Mouse (Mus musculus): ENCODE measurements around the gene Tcea3.

Gene Tcea3

GRCm38 (mm10) chr4:136281611-136282010 lies 34.1 kb downstream of the Tcea3 start:
- 36% methylated on average over 9 of the region's 9 CpGs for WGBS

- WGBS, result 57% methylated on average over 10 of the region's 10 CpGs
Measured at GRCm38 (mm10) chr4:136282621-136283480, 35.3 kb downstream of the Tcea3 start.

GRCm38 (mm10) chr4:136283783-136284182 lies 36.3 kb downstream of the Tcea3 start:
- WGBS, result 20% methylated on average over 2 of the region's 2 CpGs

GRCm38 (mm10) chr4:136284455-136284854 lies 36.9 kb downstream of the Tcea3 start, which contains the start of gene Zfp46:
Gene Zfp46, plus strand, starts transcription at chr4:136284683.
- 5% methylated on average over 5 of the region's 5 CpGs for WGBS

- WGBS, result 2% methylated on average over 6 of the region's 6 CpGs
Measured at GRCm38 (mm10) chr4:136284891-136285290, 37.4 kb downstream of the Tcea3 start.

- WGBS, result under 1% methylated on average over 25 of the region's 25 CpGs
Measured at GRCm38 (mm10) chr4:136285348-136285810, 37.9 kb downstream of the Tcea3 start.

GRCm38 (mm10) chr4:136285811-136286371 lies 38.4 kb downstream of the Tcea3 start:
- WGBS, result under 1% methylated on average over 29 of the region's 29 CpGs

GRCm38 (mm10) chr4:136289918-136290780 lies 42.6 kb downstream of the Tcea3 start:
- 70% methylated on average over 66 of the region's 66 CpGs for WGBS

GRCm38 (mm10) chr4:136290781-136291595 lies 43.5 kb downstream of the Tcea3 start:
- WGBS, result 64% methylated on average over 39 of the region's 39 CpGs

- 84% methylated on average over 6 of the region's 6 CpGs for WGBS
Measured at GRCm38 (mm10) chr4:136291692-136292091, 44.2 kb downstream of the Tcea3 start.

GRCm38 (mm10) chr4:136295941-136296340 lies 48.4 kb downstream of the Tcea3 start:
- 64% methylated on average over 7 of the region's 7 CpGs for WGBS

- 85% methylated on average over 4 of the region's 4 CpGs for WGBS
Measured at GRCm38 (mm10) chr4:136302462-136302861, 54.9 kb downstream of the Tcea3 start.

GRCm38 (mm10) chr4:136304181-136304580 lies 56.7 kb downstream of the Tcea3 start:
- WGBS, result 56% methylated on average over 2 of the region's 2 CpGs

- 61% methylated on average over 2 of the region's 2 CpGs for WGBS
Measured at GRCm38 (mm10) chr4:136308355-136308754, 60.8 kb downstream of the Tcea3 start.

- 11% methylated on average over 11 of the region's 11 CpGs for WGBS
Measured at GRCm38 (mm10) chr4:136309780-136310179, 62.3 kb downstream of the Tcea3 start.

- under 1% methylated on average over 65 of the region's 65 CpGs for WGBS
Measured at GRCm38 (mm10) chr4:136310229-136311041, 62.9 kb downstream of the Tcea3 start, which contains the start of gene Hnrnpr. Gene Hnrnpr, plus strand, starts transcription at chr4:136310942.

- WGBS, result under 1% methylated on average over 80 of the region's 81 CpGs
Measured at GRCm38 (mm10) chr4:136311042-136311999, 63.8 kb downstream of the Tcea3 start.

GRCm38 (mm10) chr4:136312616-136313015 lies 65.1 kb downstream of the Tcea3 start:
- 6% methylated on average over 4 of the region's 4 CpGs for WGBS

GRCm38 (mm10) chr4:136317667-136318066 lies 70.1 kb downstream of the Tcea3 start:
- 72% methylated on average over 4 of the region's 4 CpGs for WGBS
